Mouse (Mus musculus): ENCODE results near the gene Dnase1l3. TPM values are rescaled to one million over a fixed set of nuclear protein-coding genes. Genes with fewer than 3 reads are reported as not detected.
"Not testable (repeated sequence)": the region's sequence is repeated elsewhere in the genome, so short reads cannot be mapped to it uniquely, and the experiment has no call there.

Gene Dnase1l3
- total and polyA plus RNA-seq, 2 experiments from 2014 or later: 0.07 TPM; not detected in 1

- Histone ChIP-seq H3K9me3 (ENCODE audit: low read length) (no peaks in the 10 kb centered on the region), H3K27ac (ENCODE audit: low read depth, low read length) (no peak overlapping the region), H3K27me3 (ENCODE audit: insufficient read depth, low read length) (no peaks in the 10 kb centered on the region), H3K9ac (replicated peaks; ENCODE audit: low read length, poor library complexity, severe bottlenecking) (no peak overlapping the region), H3K36me3 (ENCODE audit: insufficient read depth, low read length) (no peaks in the 10 kb centered on the region), H3K4me2 (ENCODE audit: low read depth, low read length, poor library complexity, severe bottlenecking) (no peak overlapping the region), H3K4me3 (ENCODE audit: low read depth, low read length) (no peak overlapping the region), H3K4me1 (ENCODE audit: insufficient read depth, low read length) (peaks cover 8% of the 10 kb centered on the region; the same call in 1 of the 2 replicates)
- ATAC-seq (ENCODE audit: low FRiP score): no peak
- 89% methylated on average over 10 of the region's 10 CpGs for WGBS
- no peak for DNase-seq (ENCODE audit: low spot score)
- TF ChIP-seq CTCF (IDR thresholded peaks at IDR 0.05): no peak
These were observed 13.6 kb upstream of the Dnase1l3 start for GRCm38 (mm10) chr14:8007923-8008322.

- H3K27ac ChIP-seq (ENCODE audit: low read depth, low read length): no peak overlapping the region
- no peak overlapping the region for H3K4me2 ChIP-seq (ENCODE audit: low read depth, low read length, poor library complexity, severe bottlenecking)
- DNase-seq (ENCODE audit: low spot score) (no peak), ATAC-seq (ENCODE audit: low FRiP score) (no peak)
- no peaks in the 10 kb centered on the region for H3K9me3 ChIP-seq (ENCODE audit: low read length)
- no peaks in the 10 kb centered on the region for H3K27me3 ChIP-seq (ENCODE audit: insufficient read depth, low read length)
- no peak overlapping the region for H3K9ac ChIP-seq (replicated peaks; ENCODE audit: low read length, poor library complexity, severe bottlenecking)
- WGBS: 86% methylated on average over 2 of the region's 2 CpGs
- H3K4me1 ChIP-seq (ENCODE audit: insufficient read depth, low read length): peaks cover 8% of the 10 kb centered on the region; the same call in 1 of the 2 replicates
- no peak overlapping the region for H3K4me3 ChIP-seq (ENCODE audit: low read depth, low read length)
- no peak for TF ChIP-seq CTCF (IDR thresholded peaks at IDR 0.05)
- no peaks in the 10 kb centered on the region for H3K36me3 ChIP-seq (ENCODE audit: insufficient read depth, low read length)
These were observed 13.1 kb upstream of the Dnase1l3 start for GRCm38 (mm10) chr14:8007486-8007885.

GRCm38 (mm10) chr14:8007084-8007483 lies 12.7 kb upstream of the Dnase1l3 start:
- no peak for ATAC-seq (ENCODE audit: low FRiP score)

GRCm38 (mm10) chr14:8006061-8006460 lies 11.7 kb upstream of the Dnase1l3 start:
- not testable (repeated sequence) for H3K27ac ChIP-seq (ENCODE audit: low read depth, low read length); ATAC-seq (ENCODE audit: low FRiP score); H3K4me3 ChIP-seq (ENCODE audit: low read depth, low read length); H3K4me1 ChIP-seq (ENCODE audit: insufficient read depth, low read length); H3K36me3 ChIP-seq (ENCODE audit: insufficient read depth, low read length); H3K27me3 ChIP-seq (ENCODE audit: insufficient read depth, low read length); H3K9me3 ChIP-seq (ENCODE audit: low read length); H3K4me2 ChIP-seq (ENCODE audit: low read depth, low read length, poor library complexity, severe bottlenecking); H3K9ac ChIP-seq (replicated peaks; ENCODE audit: low read length, poor library complexity, severe bottlenecking); DNase-seq (ENCODE audit: low spot score)
- WGBS: 60% methylated on average over 3 of the region's 3 CpGs

More at GRCm38 (mm10) chr14:8007084-8007483, 12.7 kb upstream of the Dnase1l3 start:
- no peaks in the 10 kb centered on the region for H3K27me3 ChIP-seq (ENCODE audit: insufficient read depth, low read length)
- no peak for DNase-seq (ENCODE audit: low spot score)
- H3K4me1 ChIP-seq (ENCODE audit: insufficient read depth, low read length): peaks cover 8% of the 10 kb centered on the region; the same call in 1 of the 2 replicates
- H3K36me3 ChIP-seq (ENCODE audit: insufficient read depth, low read length): no peaks in the 10 kb centered on the region
- H3K9me3 ChIP-seq (ENCODE audit: low read length): no peaks in the 10 kb centered on the region
- H3K9ac ChIP-seq (replicated peaks; ENCODE audit: low read length, poor library complexity, severe bottlenecking): no peak overlapping the region
- H3K27ac ChIP-seq (ENCODE audit: low read depth, low read length): no peak overlapping the region
- no peak for TF ChIP-seq CTCF (IDR thresholded peaks at IDR 0.05)
- no peak overlapping the region for H3K4me2 ChIP-seq (ENCODE audit: low read depth, low read length, poor library complexity, severe bottlenecking)
- no peak overlapping the region for H3K4me3 ChIP-seq (ENCODE audit: low read depth, low read length)

- DNase-seq (ENCODE audit: low spot score) (no peak), ATAC-seq (ENCODE audit: low FRiP score) (no peak)
- H3K4me1 ChIP-seq (ENCODE audit: insufficient read depth, low read length): peaks cover 8% of the 10 kb centered on the region; the same call in 1 of the 2 replicates
- peaks cover 6% of the 10 kb centered on the region; the same call in 1 of the 2 replicates for H3K27me3 ChIP-seq (ENCODE audit: insufficient read depth, low read length)
- H3K4me3 ChIP-seq (ENCODE audit: low read depth, low read length): peak overlapping the region; percentile 58
- peak overlapping the region; percentile 83 for H3K4me2 ChIP-seq (ENCODE audit: low read depth, low read length, poor library complexity, severe bottlenecking)
- 23% methylated on average over 18 of the region's 18 CpGs for WGBS
- H3K9ac ChIP-seq (replicated peaks; ENCODE audit: low read length, poor library complexity, severe bottlenecking): peak overlapping the region; percentile 55
- no peak for TF ChIP-seq CTCF (IDR thresholded peaks at IDR 0.05)
- H3K9me3 ChIP-seq (ENCODE audit: low read length): no peaks in the 10 kb centered on the region
- no peaks in the 10 kb centered on the region for H3K36me3 ChIP-seq (ENCODE audit: insufficient read depth, low read length)
- no peak overlapping the region for H3K27ac ChIP-seq (ENCODE audit: low read depth, low read length)
These were observed 9.6 kb upstream of the Dnase1l3 start for GRCm38 (mm10) chr14:8003727-8004670.

- H3K27ac ChIP-seq (ENCODE audit: low read depth, low read length): peak overlapping the region; percentile 74
- H3K4me2 ChIP-seq (ENCODE audit: low read depth, low read length, poor library complexity, severe bottlenecking): peak overlapping the region; percentile 83
- DNase-seq (ENCODE audit: low spot score) (peak; percentile 77), ATAC-seq (ENCODE audit: low FRiP score) (peak; percentile 71)
- TF ChIP-seq CTCF (IDR thresholded peaks at IDR 0.05): no peak
- H3K27me3 ChIP-seq (ENCODE audit: insufficient read depth, low read length): peaks cover 6% of the 10 kb centered on the region; the same call in 1 of the 2 replicates
- H3K9ac ChIP-seq (replicated peaks; ENCODE audit: low read length, poor library complexity, severe bottlenecking): peak overlapping the region; percentile 55
- WGBS: 0% methylated on average over 23 of the region's 23 CpGs
- H3K4me3 ChIP-seq (ENCODE audit: low read depth, low read length): peak overlapping the region; percentile 58
- H3K4me1 ChIP-seq (ENCODE audit: insufficient read depth, low read length): peaks cover 8% of the 10 kb centered on the region; the same call in 1 of the 2 replicates
- H3K36me3 ChIP-seq (ENCODE audit: insufficient read depth, low read length): no peaks in the 10 kb centered on the region
- no peaks in the 10 kb centered on the region for H3K9me3 ChIP-seq (ENCODE audit: low read length)
These were observed 8.8 kb upstream of the Dnase1l3 start for GRCm38 (mm10) chr14:8003093-8003670.

Measured in midbrain, postnatal 0 days (tissue).